Mouse (Mus musculus) kidney, postnatal 0 days (tissue): ENCODE measurements around the gene Gm10778. TPM values are rescaled to one million over a fixed set of nuclear protein-coding genes. Genes with fewer than 3 reads are reported as not detected.

Experiments used
- ATAC-seq: fragments of 200-750 bp; cut with Nextera tagmentation; replicated peaks from 2 replicates; pipeline ENCODE4 v1.8.0; 2017; ENCODE audit warnings: low read depth, moderate number of reproducible peaks, moderate TSS enrichment, moderate library complexity; ENCODE audit not compliant: low FRiP score
- DNase-seq: peaks from one replicate; pipeline ENCODE4 v3.0.0-alpha.2; 2016; ENCODE audit warnings: low spot score
- H3K27ac ChIP-seq: fragments of 300-500 bp; sonication (generic); 2 replicates; pipeline ENCODE4 v1.5.1; 2014; ENCODE audit warnings: mild to moderate bottlenecking
- H3K27me3 ChIP-seq: fragments of 300-500 bp; sonication (generic); 2 replicates; pipeline ENCODE4 v1.6.1; 2014; ENCODE audit warnings: low read length, mixed read lengths; ENCODE audit not compliant: insufficient read depth
- H3K36me3 ChIP-seq: fragments of 300-500 bp; sonication (generic); 2 replicates; pipeline ENCODE4 v1.6.1; 2014; ENCODE audit warnings: low read length, mixed read lengths; ENCODE audit not compliant: insufficient read depth
- H3K4me1 ChIP-seq: fragments of 300-500 bp; sonication (generic); replicated peaks from 2 replicates; pipeline ENCODE4 v1.6.1; 2014; ENCODE audit warnings: antibody characterized with exemption, low read length, mixed read lengths; ENCODE audit not compliant: insufficient read depth
- H3K4me2 ChIP-seq: fragments of 300-500 bp; sonication (generic); 2 replicates; pipeline ENCODE4 v1.6.1; 2014; ENCODE audit warnings: mild to moderate bottlenecking, low read length, moderate library complexity, mixed read lengths
- H3K4me3 ChIP-seq: fragments of 300-500 bp; sonication (generic); replicated peaks from 2 replicates; pipeline ENCODE4 v1.5.1; 2014; ENCODE audit warnings: low read depth, low read length
- H3K9ac ChIP-seq: fragments of 300-500 bp; sonication (generic); 2 replicates; pipeline ENCODE4 v1.6.1; 2014; ENCODE audit warnings: low read depth, low read length
- H3K9me3 ChIP-seq: fragments of 300-500 bp; sonication (generic); replicated peaks from 2 replicates; pipeline ENCODE4 v1.6.1; 2016; ENCODE audit warnings: low read length, inconsistent platforms, mixed read lengths
- CTCF ChIP-seq: IDR thresholded peaks from 2 replicates; pipeline ENCODE4 v1.5.1; 2016; ENCODE audit warnings: antibody characterized with exemption, low read depth, mild to moderate bottlenecking, moderate library complexity
- WGBS: fragments of 180-500 bp; shearing (Covaris S2); extraction: QIAGEN DNeasy Blood & Tissue Kit; methylation state at CpG from one replicate; pipeline ENCODE4 v1.1.7; 2014; 5-methylcytosine and 5-hydroxymethylcytosine counted together
- polyA plus RNA-seq: library from polyadenylated mRNA; unstranded; fragments of >200 nt; fragmentation: Nextera tagmentation; extraction: Ambion mirVana; gene quantifications from 2 replicates; pipeline ENCODE4 v1.2.1, GENCODE M21; 2015

The Gm10778 gene
- polyA plus RNA-seq, 1 experiment from 2014 or later, result 4.0 TPM

GRCm38 (mm10) chr10:81604019-81604967 lies 44.6 kb upstream of the Gm10778 start:
- Histone ChIP-seq H3K4me1 (peaks cover 16% of the 10 kb centered on the region), H3K4me2 (peak overlapping the region; percentile 67), H3K9ac (no peak overlapping the region), H3K36me3 (no peaks in the 10 kb centered on the region), H3K27me3 (no peaks in the 10 kb centered on the region), H3K4me3 (no peak overlapping the region), H3K9me3 (no peaks in the 10 kb centered on the region), H3K27ac (no peak overlapping the region; the same call in 1 of the 2 replicates)
- ATAC-seq (no peak), DNase-seq (no peak)
- WGBS, result 69% methylated on average over 12 of the region's 12 CpGs
- TF ChIP-seq CTCF, result no peak

- H3K27me3 ChIP-seq, result no peaks in the 10 kb centered on the region
- H3K36me3 ChIP-seq, result no peaks in the 10 kb centered on the region
- 0 out of 2 replicates have a peak, but pooled peaks have one; percentile 4 for ATAC-seq
- peak overlapping the region; percentile 26 for H3K4me3 ChIP-seq
- 17% methylated on average over 29 of the region's 29 CpGs for WGBS
- H3K9me3 ChIP-seq, result no peaks in the 10 kb centered on the region
- H3K9ac ChIP-seq, result no peak overlapping the region
- peak; percentile 89 for TF ChIP-seq CTCF
- H3K27ac ChIP-seq, result peak overlapping the region; percentile 87
- H3K4me1 ChIP-seq, result peaks cover 16% of the 10 kb centered on the region
- DNase-seq, result peak; percentile 95
- peak overlapping the region; percentile 67 for H3K4me2 ChIP-seq
Observed at GRCm38 (mm10) chr10:81604968-81605665, 43.7 kb upstream of the Gm10778 start.

DNA sequence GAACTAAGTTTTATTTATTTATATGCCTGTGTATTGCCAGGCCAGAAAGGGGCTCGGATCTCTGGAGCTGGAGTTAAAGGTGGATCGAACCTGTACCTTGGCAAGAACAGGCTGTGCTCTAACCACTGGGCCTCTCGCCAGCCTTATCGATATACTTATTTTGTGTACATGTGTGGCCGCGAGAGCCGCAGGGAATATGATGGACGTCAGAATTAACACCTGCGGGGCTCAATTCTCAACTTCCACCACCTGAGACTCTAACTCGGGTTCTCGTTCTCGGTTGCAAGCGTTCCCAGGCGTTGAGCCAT lies 43.2 kb upstream of the Gm10778 start:
- no peak for DNase-seq
- peaks cover 14% of the 10 kb centered on the region for H3K4me1 ChIP-seq
- H3K4me2 ChIP-seq, result peak overlapping the region; percentile 67
- H3K9ac ChIP-seq, result 0 out of 2 replicates have a peak overlapping the region, but pooled peaks have one; percentile 35
- no peak for TF ChIP-seq CTCF
- H3K9me3 ChIP-seq, result no peaks in the 10 kb centered on the region
- WGBS, result 2% methylated on average over 14 of the region's 14 CpGs
- H3K27ac ChIP-seq, result peak overlapping the region; percentile 87
- no peaks in the 10 kb centered on the region for H3K27me3 ChIP-seq
- H3K4me3 ChIP-seq, result peak overlapping the region; percentile 26
- no peak for ATAC-seq
- no peaks in the 10 kb centered on the region for H3K36me3 ChIP-seq

DNA sequence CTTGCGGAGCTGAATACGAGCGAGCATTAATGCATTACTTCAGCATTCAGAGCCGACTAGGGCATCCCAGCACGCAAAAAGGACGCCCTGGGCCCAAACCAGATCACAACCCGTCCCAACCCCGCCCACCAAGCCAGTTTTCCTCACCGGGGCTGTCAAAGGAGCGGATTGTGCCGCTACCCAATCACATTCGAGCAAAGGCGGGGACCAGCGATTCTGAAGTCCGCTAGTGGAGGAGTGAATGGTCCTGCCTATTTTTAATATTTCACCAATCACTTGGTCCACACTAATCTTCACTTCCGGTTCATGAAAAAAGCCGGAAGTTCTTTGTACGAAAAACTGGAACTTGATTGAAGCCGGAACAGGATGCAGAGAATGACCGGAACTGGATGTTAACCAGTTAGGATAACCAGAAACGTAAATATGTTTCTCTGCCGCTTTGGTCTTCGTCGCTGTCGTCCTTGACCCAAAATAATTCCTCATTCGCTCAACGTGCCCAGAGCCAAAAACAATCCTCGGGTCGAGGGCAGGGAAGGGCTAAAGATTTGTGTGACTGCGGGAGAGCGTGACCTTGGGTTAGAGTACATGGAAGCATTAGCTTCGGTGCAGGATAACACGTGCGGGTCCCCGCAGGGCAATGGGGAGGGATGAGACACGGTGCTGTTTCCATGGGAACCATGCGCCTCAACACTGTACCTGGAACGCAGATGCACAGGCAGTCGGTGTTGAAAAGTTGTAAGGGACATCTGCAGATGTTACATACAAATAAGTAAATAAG lies 42.7 kb upstream of the Gm10778 start, which contains the start of gene BC025920:
Gene BC025920 (plus strand): TSS at position 297 of the 778 bp plus-strand sequence.
- H3K4me2 ChIP-seq, result peak within 1 kb of the TSS; percentile 67
- DNase-seq, result peak; percentile 100
- peak within 1 kb of the TSS; percentile 39 for H3K4me3 ChIP-seq
- WGBS, result 2% methylated on average over 39 of the region's 39 CpGs
- H3K36me3 ChIP-seq, result no peaks in the 10 kb centered on the region
- no peaks in the 10 kb centered on the region for H3K27me3 ChIP-seq
- peak; percentile 89 for ATAC-seq
- peaks cover 11% of the 10 kb centered on the region for H3K4me1 ChIP-seq
- H3K9ac ChIP-seq, result peak within 1 kb of the TSS; percentile 61; the same call in 1 of the 2 replicates
- no peak for TF ChIP-seq CTCF
- peak within 1 kb of the TSS; percentile 94 for H3K27ac ChIP-seq
- no peaks in the 10 kb centered on the region; the same call in 1 of the 2 replicates for H3K9me3 ChIP-seq

DNA sequence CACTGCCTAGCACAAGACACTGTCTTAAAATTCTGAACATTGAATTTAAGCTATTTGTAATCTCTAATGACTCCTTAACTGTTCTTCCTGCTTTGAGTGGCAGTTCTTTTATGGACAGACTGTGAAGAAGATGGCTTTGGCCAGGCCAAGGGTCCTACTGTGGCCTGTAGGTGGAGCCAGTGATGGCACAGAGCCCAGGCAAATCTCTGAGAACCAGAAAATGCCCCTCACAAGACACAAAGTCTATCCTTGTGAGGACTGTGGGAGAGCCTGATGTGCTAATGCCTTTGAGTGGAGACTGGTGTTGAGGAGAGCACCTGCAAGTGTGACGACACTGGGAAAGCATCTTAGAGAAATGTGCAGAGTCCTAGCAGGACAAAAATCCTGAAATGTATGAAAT lies 40.6 kb upstream of the Gm10778 start:
- DNase-seq, result no peak
- 83% methylated on average over 1 of the region's 1 CpGs for WGBS
- H3K27ac ChIP-seq, result no peak overlapping the region
- no peaks in the 10 kb centered on the region; the same call in none of the 2 replicates for H3K9me3 ChIP-seq
- peak; percentile 47 for TF ChIP-seq CTCF
- no peak overlapping the region for H3K4me3 ChIP-seq
- no peak for ATAC-seq
- H3K4me2 ChIP-seq, result no peak overlapping the region
- peaks cover 4% of the 10 kb centered on the region; the same call in 1 of the 2 replicates for H3K4me1 ChIP-seq
- no peak overlapping the region for H3K9ac ChIP-seq
- H3K27me3 ChIP-seq, result no peaks in the 10 kb centered on the region
- no peaks in the 10 kb centered on the region for H3K36me3 ChIP-seq

- ATAC-seq, result no peak
- no peak for TF ChIP-seq CTCF
- 64% methylated on average over 3 of the region's 3 CpGs for WGBS
- DNase-seq, result no peak
- no peaks in the 10 kb centered on the region for H3K4me1 ChIP-seq
- no peak overlapping the region for H3K4me2 ChIP-seq
- H3K27me3 ChIP-seq, result no peaks in the 10 kb centered on the region
- no peaks in the 10 kb centered on the region for H3K36me3 ChIP-seq
- no peaks in the 10 kb centered on the region; the same call in none of the 2 replicates for H3K9me3 ChIP-seq
- no peak overlapping the region for H3K27ac ChIP-seq
- H3K9ac ChIP-seq, result no peak overlapping the region
- H3K4me3 ChIP-seq, result no peak overlapping the region
Observed at GRCm38 (mm10) chr10:81612779-81613178, 36.1 kb upstream of the Gm10778 start.
